Mouse (Mus musculus) spleen, adult 2 months (tissue): ENCODE results near the gene Tbxas1. TPM values are rescaled to one million over a fixed set of nuclear protein-coding genes. Genes with fewer than 3 reads are reported as not detected.

Source experiments
- DNase-seq, 2 experiments: peaks; one replicate each; pipeline versions ENCODE4 v3.0.0 to v3.0.0-alpha.2; 2012 to 2021; ENCODE audit warnings: low spot score in 2 of 2, low read depth in 1 of 2
- H3K27ac ChIP-seq: fragments of 200-500 bp; 2 replicates; pipeline ENCODE4 v1.5.1; 2012; ENCODE audit warnings: low read length, inconsistent platforms; ENCODE audit not compliant: insufficient read depth
- H3K27me3 ChIP-seq: fragments of 200-500 bp; 2 replicates; pipeline ENCODE4 v1.6.1; 2012; ENCODE audit warnings: mild to moderate bottlenecking, moderate library complexity, low read length, inconsistent platforms; ENCODE audit not compliant: control insufficient read depth, insufficient read depth
- H3K36me3 ChIP-seq: fragments of 200-500 bp; 2 replicates; pipeline ENCODE4 v1.6.1; 2012; ENCODE audit warnings: mild to moderate bottlenecking, low read length, inconsistent platforms; ENCODE audit not compliant: control insufficient read depth, insufficient read depth
- H3K4me1 ChIP-seq: fragments of 200-500 bp; 2 replicates; pipeline ENCODE4 v1.6.1; 2011; ENCODE audit warnings: inconsistent platforms; ENCODE audit not compliant: control insufficient read depth, insufficient read depth, insufficient read length
- H3K4me3 ChIP-seq: fragments of 200-500 bp; 2 replicates; pipeline ENCODE4 v1.5.1; 2011; ENCODE audit warnings: mild to moderate bottlenecking, inconsistent platforms; ENCODE audit not compliant: insufficient read depth, insufficient read length; ENCODE audit errors: extremely low read depth
- CTCF ChIP-seq: fragments of 200-500 bp; IDR thresholded peaks from 2 replicates; pipeline ENCODE4 v1.5.1; 2011; ENCODE audit warnings: mild to moderate bottlenecking, inconsistent platforms; ENCODE audit not compliant: insufficient read depth, insufficient read length, insufficient replicate concordance; ENCODE audit errors: extremely low read depth
- POLR2A ChIP-seq: fragments of 200-500 bp; IDR thresholded peaks from 2 replicates; pipeline ENCODE4 v1.6.1; 2011; ENCODE audit warnings: low read depth, low read length, inconsistent platforms
- WGBS: fragments of 180-500 bp; shearing (Covaris S2); methylation state at CpG from one replicate; pipeline ENCODE4 v1.1.7; 2018; 5-methylcytosine and 5-hydroxymethylcytosine counted together
- polyA plus RNA-seq: library from polyadenylated mRNA; depleted of rRNA; stranded (reverse); fragments of >200 nt; gene quantifications from 2 replicates; pipeline ENCODE4 v1.2.3, GENCODE M21; 2012

Tbxas1 gene
- polyA plus RNA-seq, 1 experiment = 14.0 TPM

DNA sequence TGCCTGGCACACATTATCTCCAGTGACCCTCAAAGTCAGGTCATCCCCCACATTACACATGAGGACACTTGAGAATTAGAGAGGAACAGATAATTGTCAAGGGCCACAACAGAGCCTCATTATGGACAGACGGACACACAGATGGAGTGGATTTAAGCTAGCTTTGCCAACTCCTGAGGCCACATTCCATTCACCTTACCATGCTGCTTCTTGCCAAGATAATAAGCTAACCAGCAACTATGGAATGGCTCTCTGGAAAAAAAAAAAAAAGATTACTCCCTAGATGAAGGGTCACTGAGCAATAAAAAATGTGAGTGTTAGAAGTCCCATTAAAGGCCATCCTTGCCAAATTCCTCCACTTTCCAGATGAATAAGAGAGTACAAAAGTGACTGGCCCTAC is 30.1 kb upstream of the Tbxas1 start:
- 100% methylated on average over 1 of the region's 1 CpGs for WGBS
- Histone ChIP-seq H3K27ac (no peak overlapping the region), H3K4me1 (peaks cover 6% of the 10 kb centered on the region; the same call in 1 of the 2 replicates), H3K36me3 (no peaks in the 10 kb centered on the region), H3K27me3 (no peaks in the 10 kb centered on the region), H3K4me3 (no peak overlapping the region)
- DNase-seq = no peak
- no peak for TF ChIP-seq CTCF

DNA sequence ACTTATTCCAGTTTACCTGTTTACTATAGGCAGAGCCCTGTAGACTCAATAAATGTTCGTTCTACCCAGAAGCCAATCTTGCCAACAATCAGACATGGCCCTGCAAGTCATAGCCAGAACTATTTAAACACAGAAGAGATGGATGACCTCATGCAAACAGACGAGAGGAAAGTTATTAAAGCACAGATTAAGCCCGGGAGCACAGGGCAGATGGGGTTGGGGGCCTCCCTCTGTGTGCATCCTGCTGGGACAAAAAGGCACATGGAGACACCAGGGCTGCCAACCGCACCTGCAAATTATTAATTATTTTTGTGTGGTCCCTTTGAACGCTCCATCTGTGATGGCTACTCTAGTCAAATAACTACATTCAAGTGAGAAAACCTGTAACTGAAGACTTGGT is 29.3 kb upstream of the Tbxas1 start:
- no peaks in the 10 kb centered on the region for H3K27me3 ChIP-seq
- no peak overlapping the region for H3K4me3 ChIP-seq
- no peaks in the 10 kb centered on the region for H3K36me3 ChIP-seq
- H3K4me1 ChIP-seq = peaks cover 6% of the 10 kb centered on the region; the same call in 1 of the 2 replicates
- TF ChIP-seq POLR2A (no peak), CTCF (no peak)
- no peak for DNase-seq
- 95% methylated on average over 5 of the region's 5 CpGs for WGBS
- H3K27ac ChIP-seq = no peak overlapping the region

DNA sequence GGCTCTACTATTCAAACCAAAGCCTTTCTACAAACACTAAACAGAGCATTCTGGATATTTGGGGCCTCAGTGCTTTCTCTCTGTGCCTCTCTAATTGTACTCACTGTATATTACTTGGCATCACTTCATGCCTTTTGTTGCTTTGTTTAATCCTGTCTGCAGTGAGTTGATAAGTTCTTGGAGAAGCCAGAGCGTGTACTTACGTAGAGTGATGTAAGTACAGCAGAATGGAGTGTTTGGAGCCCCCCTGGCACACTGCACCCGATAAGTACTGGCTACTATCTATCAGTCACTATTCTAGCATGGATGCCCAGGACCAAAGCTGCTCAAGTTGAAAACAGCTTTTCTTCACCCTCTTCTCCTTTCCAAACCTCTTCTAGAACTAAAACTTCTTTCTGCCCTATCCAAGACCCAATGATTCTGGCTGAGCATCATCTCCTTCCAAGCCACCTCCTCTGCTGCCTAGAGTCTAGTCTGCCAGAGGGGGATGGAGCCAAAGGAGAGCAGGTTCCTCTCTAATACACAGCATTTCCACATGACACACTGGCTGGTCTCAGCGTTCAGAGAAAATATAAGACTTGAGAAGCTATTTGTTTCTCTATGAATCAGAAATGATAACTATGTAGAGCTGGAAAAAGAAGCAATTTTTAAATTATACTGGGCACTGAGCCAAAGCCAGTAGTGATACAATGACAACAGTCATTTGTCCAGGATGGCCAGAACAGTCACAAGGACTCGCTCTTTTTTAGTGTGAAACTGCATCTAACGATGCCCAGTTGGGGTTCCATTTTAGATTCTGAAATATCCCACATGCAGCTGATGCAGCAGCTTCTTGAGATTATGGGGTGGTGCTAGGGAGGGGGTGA is 28.6 kb upstream of the Tbxas1 start:
- Histone ChIP-seq H3K27ac (peak overlapping the region; percentile 43; the same call in 1 of the 2 replicates), H3K4me3 (no peak overlapping the region), H3K4me1 (peaks cover 6% of the 10 kb centered on the region; the same call in 1 of the 2 replicates), H3K36me3 (no peaks in the 10 kb centered on the region), H3K27me3 (no peaks in the 10 kb centered on the region)
- 83% methylated on average over 6 of the region's 6 CpGs for WGBS
- TF ChIP-seq CTCF (no peak), POLR2A (no peak)
- DNase-seq = no peak

DNA sequence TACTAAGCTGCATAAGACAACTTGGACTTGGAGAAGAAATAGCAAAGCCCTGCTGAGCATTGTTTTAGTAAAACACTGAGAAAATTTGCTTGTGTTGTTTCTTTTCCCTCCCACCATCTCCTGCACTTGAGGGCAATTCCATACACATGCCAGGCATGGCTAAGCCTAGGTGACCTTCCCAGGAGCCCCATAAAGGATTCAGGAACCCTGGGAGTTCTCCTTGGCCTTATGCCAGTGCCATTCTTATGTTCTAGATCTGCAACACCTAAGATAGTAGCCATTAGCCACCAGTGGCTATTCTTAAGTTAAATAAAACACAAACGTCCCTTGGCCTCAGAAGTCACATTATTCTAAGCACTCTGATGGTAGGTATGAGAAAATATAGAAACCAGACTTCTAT is 27.8 kb upstream of the Tbxas1 start:
- WGBS = 70% methylated on average over 1 of the region's 1 CpGs
- peaks cover 6% of the 10 kb centered on the region; the same call in 1 of the 2 replicates for H3K4me1 ChIP-seq
- no peak for DNase-seq

GRCm38 (mm10) chr6:38847958-38848910 is 27.0 kb upstream of the Tbxas1 start:
- Histone ChIP-seq H3K27ac (no peak overlapping the region), H3K27me3 (no peaks in the 10 kb centered on the region), H3K4me1 (peaks cover 6% of the 10 kb centered on the region; the same call in 1 of the 2 replicates), H3K4me3 (no peak overlapping the region), H3K36me3 (no peaks in the 10 kb centered on the region)
- peak in 1 of 2 experiments; percentile 25 for DNase-seq
- TF ChIP-seq CTCF = no peak
- no peak for TF ChIP-seq POLR2A
- WGBS = 81% methylated on average over 3 of the region's 3 CpGs

More for the DNA sequence above, 27.8 kb upstream of the Tbxas1 start:
- H3K27me3 ChIP-seq = no peaks in the 10 kb centered on the region
- no peaks in the 10 kb centered on the region for H3K36me3 ChIP-seq
- no peak overlapping the region for H3K4me3 ChIP-seq
- H3K27ac ChIP-seq = peak overlapping the region; percentile 43; the same call in 1 of the 2 replicates
- TF ChIP-seq CTCF (no peak), POLR2A (no peak)

- Histone ChIP-seq H3K27me3 (no peaks in the 10 kb centered on the region), H3K36me3 (no peaks in the 10 kb centered on the region), H3K4me3 (no peak overlapping the region), H3K4me1 (peaks cover 6% of the 10 kb centered on the region; the same call in 1 of the 2 replicates), H3K27ac (no peak overlapping the region)
- no peak for TF ChIP-seq CTCF
- TF ChIP-seq POLR2A = no peak
- WGBS = 94% methylated on average over 6 of the region's 6 CpGs
- DNase-seq = no peak
Observed at GRCm38 (mm10) chr6:38850715-38851259, 24.4 kb upstream of the Tbxas1 start.
